Mouse (Mus musculus): ENCODE measurements around the gene Epha2.

Gene Epha2

GRCm38 (mm10) chr4:141334695-141335094, 33.7 kb downstream of the Epha2 start:
- peak in 1 of 2 experiments; percentile 71 for DNase-seq

- peak in 1 of 2 experiments; percentile 65 for DNase-seq
Observed at GRCm38 (mm10) chr4:141335263-141335796, 34.3 kb downstream of the Epha2 start.

- no peak for DNase-seq
Observed at GRCm38 (mm10) chr4:141336196-141336595, 35.2 kb downstream of the Epha2 start.

DNA sequence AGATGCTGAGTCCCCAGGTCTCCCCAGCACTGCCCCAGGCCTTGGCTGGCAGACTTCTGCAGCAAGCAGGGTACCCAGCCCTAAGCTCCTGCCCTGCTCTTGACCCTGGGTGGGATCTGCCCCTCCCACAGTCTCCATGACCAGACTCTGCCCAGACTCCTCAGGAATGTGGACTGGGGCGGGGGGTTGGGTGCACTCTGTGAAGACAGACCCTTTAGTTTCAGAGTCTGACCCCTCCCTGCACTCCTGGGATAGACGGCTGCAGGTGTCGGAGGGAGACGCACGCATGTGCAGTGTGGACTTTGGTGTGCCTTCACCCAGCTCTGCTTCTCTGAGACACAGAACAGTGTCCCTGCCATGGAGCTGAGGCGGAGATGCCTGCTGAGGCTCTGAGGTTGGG, 36.9 kb downstream of the Epha2 start:
- DNase-seq = no peak

DNA sequence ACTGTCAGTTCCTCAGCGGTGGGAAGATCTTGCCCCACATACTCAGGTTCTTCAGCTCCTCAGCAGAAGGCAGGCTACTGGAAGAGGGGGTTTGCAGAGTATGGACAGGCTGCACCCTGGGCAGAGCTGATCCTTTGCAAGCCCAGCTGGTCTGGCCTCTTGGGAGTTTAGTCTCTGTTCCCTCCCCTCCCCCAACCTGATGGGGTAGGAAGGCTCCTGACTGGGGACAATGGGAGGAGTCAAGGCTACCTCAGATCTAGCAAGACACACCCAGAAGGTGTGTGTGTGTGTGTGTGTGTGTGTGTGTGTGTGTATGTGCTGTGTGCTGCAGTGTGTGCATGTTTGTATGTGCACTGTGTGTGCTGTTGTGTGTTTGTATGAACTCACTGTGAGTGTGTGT, 37.8 kb downstream of the Epha2 start:
- DNase-seq = no peak

DNA sequence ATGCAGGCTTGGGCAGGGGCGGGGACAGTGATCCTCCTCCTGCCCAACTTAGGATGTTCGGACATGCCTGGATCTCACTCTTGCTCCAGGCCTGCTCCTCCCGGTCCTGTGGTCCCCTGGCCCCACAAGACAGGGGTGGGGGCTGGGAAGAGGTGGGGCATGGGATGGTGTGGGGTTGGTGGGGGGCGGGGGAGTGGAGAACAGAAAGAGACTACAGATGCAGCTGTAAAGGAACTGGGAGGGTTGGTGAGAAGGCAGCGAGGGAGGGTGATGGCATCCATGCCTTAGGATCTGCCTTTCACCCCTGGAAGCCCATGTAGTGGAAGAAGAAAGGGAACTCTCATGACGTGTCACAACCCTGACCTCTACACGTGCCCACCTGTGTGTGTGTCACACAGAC, 40.4 kb downstream of the Epha2 start:
- no peak for DNase-seq

- no peak for DNase-seq
Observed at GRCm38 (mm10) chr4:141343515-141343914, 42.5 kb downstream of the Epha2 start.

DNA sequence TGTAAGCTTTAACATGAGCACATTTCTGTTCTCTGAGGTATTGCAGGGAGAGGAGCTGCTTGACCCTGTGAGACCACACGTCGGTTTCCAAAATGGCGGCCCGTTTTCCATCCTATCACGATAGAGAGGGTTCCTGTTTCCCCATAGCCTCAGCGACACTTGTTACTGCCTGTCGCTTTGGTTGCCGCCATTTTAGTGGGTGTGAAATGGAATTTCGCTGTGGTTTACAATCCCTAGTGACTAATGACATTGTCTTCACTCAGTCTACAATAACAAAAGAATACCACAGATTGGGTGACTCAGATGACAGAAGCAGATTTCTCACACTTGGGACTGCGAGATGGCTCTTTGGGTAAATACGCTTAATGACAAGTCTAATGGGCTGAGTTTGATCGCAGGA, 44.2 kb downstream of the Epha2 start:
- no peak for DNase-seq

DNA sequence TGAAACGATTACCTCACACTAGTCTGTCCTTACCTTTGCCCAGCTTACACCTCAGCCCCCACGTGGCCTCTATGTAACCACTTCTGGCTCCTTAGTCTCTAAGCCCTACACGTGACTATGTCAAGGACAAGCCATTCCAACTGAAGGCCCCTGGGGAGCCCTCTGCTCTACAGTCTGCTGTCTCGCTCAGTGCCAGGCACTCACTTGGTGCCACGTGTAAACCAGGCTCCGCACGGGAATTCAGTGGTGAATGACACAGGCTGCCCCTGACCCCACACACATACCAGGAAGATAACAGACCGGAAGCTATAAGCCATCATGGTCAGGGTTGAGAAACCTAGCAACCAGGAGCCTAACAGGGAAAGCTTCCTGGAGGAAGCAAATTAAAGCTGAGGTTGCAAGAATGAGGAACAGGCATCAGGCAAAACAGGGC, 46.3 kb downstream of the Epha2 start:
- peak; percentile 45 to 84 for DNase-seq

DNA sequence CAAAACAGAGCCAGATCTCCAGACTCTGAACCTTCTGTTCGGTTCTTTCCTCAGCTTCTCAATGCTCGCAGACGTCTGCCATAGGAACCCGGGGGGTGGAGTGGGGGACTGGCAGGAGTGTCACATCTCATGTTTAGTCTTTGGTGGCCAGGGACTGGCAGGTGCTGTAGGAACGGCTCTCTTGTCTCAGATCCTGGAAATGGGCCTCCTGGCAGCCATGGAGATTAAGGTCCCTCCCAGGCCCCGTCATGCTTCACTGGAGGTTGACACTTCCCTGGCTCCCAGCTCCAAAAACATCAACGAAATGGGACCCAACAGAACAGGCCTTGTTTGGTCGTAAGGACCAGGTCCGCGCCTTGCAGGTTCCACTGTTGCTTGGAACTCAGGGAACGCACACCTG, 47.6 kb downstream of the Epha2 start:
- DNase-seq = peak in 1 of 2 experiments; percentile 40

DNA sequence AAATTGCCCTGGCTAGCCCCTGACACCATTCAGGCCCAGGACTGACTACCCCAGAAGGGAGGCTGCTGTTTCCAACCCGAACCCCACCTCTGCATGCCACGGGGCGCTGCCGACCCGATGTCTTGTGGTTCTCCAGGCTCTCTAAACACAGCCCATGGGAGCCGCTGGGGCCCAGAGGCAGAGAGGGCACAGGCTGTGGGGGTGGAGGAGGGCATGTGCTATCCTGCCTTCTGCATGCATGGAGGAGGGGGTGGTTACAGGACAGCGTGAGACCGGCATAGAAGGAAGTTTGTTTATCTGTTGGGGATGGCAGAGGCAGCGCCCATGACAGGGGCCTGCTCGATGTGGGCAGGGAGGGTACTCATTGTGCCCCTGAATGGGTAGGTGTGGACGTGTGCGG, 49.0 kb downstream of the Epha2 start:
- DNase-seq = no peak

- no peak for DNase-seq
Observed at GRCm38 (mm10) chr4:141351972-141352371, 50.9 kb downstream of the Epha2 start.

GRCm38 (mm10) chr4:141352986-141353385, 51.9 kb downstream of the Epha2 start:
- DNase-seq = peak; percentile 65 to 89

- peak; percentile 59 to 80 for DNase-seq
Observed at GRCm38 (mm10) chr4:141353868-141354267, 52.8 kb downstream of the Epha2 start.

GRCm38 (mm10) chr4:141357811-141358210, 56.8 kb downstream of the Epha2 start:
- DNase-seq = no peak

DNA sequence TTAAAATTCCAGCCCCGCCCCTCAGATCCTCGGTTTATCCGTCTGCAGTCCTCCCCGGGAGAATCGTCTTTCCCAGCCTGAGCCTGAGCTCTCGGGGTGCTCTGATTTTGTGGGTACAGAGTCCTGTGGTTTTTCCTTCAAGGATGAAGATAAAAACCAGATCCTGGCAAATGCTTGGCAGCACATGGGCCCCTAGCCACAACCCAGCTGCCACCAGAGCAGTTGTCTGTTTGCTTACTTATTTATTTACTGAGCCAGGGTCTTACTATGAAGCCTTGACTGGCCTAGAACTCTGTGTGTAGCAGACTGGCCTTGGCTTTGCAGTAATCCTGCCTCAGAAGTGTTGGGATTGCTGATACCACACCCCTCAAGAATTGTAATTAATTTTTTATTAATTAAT, 58.2 kb downstream of the Epha2 start:
- DNase-seq = no peak

DNA sequence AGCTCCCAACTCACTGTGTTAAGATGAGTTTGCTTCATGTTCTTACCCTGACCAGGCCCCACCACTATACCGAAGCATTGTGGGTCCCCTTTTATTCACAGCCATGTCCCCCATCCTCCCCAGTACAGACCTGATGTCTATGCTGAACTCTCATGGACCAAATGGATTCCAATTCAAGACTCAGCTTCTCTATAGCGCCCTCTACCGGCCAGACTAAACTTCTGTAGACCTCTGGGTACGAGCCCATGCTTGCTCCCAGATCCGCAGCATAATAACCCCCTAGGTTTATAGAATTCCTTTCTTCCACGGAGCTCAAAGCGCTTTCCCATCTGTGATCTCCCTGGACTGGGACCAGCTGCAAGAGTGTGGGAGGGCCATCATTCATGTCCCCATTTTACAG, 59.8 kb downstream of the Epha2 start:
- DNase-seq = peak in 1 of 2 experiments; percentile 51

DNA sequence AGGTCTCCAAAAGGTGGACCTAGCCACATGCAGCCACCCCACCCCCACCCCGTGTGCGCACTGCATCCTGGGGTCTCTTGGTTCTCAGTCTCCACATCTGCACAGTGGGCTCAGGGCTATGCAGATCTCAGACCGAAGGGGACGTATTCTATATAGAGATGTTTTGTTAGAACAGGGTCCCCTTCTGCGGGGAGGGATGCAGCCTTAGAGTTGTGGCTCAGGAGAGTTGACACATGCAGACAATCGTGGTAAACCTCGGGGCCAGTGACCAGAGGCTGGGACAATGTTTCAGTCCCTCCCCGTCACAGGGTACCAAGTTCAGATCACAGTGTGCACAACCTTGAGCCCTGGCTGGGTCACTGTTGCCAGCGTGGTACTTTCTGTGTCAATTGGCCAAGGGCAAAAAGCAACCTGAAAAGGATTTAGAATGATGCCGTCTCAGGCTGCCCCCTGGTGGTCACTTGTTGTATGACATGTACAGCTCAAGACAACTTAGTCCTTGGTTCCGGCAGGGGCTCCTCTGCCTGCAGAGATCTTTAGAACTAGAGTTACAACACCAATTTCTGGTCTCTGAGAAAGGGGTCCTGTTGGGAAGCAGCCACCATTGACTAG, 62.0 kb downstream of the Epha2 start:
- peak; percentile 86 to 93 for DNase-seq

GRCm38 (mm10) chr4:141365126-141365525, 64.1 kb downstream of the Epha2 start:
- peak; percentile 45 to 72 for DNase-seq

DNA sequence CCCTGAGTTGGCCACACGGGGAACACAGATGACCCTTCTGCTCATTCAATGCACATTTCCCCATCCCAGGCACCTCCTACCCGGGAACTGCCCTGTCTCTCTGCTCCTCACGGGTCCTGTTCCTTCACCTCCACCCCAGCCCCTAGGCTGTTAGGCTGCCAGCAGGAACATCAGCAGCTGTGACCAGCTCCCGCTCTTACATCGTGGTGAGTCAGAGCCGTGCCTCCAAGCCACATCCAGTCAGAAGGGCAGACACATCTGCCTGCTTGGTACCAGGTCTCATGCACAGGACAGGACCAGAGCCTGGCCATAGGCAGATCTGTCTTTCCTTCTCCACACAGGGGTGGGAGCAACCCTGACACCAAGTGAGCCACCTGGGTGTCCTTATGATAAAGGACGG, 64.8 kb downstream of the Epha2 start:
- DNase-seq = no peak

- DNase-seq = peak; percentile 63 to 77
Observed at GRCm38 (mm10) chr4:141367997-141368791, 67.2 kb downstream of the Epha2 start, which contains the start of gene Fam131c. Gene Fam131c (plus strand): TSS chr4:141368220.

DNA sequence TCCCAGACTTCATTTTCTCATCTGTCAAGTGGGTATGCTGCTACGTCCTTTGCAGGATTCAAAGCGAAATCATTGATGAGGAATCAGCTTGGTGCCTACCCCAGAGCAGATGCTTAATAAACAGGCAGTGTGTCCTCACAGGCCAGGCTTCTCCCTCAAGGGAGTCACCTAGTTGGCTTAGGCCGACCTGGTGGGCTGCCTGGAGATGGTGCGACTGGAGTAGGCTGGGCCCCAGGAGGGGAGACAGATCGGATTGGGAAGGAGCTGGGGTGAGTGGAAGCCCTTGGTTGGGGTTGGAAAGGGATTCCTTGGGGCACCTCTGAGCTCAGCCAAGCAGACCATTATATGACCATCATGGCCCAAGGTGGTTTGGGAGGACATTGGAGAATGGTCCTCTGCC, 71.4 kb downstream of the Epha2 start:
- DNase-seq = no peak

Measured in kidney, postnatal 25 days (tissue).